Mouse (Mus musculus) liver, postnatal 0 days (tissue): Measurements from ENCODE around the gene Abcc12. TPM values are rescaled to one million over a fixed set of nuclear protein-coding genes. Genes with fewer than 3 reads are reported as not detected.

Experiments
- ATAC-seq: fragments of 200-750 bp; cut with Nextera tagmentation; 2 replicates; pipeline ENCODE4 v1.8.0; 2017; ENCODE audit warnings: mild to moderate bottlenecking, moderate library complexity
- DNase-seq: peaks from one replicate; pipeline ENCODE4 v3.0.0-alpha.2; 2016
- H3K27ac ChIP-seq: fragments of 300-500 bp; sonication (generic); 2 replicates; pipeline ENCODE4 v1.5.1; 2014; ENCODE audit warnings: antibody characterized with exemption, moderate library complexity, mild to moderate bottlenecking, low read depth
- H3K27me3 ChIP-seq: fragments of 300-500 bp; sonication (generic); 2 replicates; pipeline ENCODE4 v1.6.1; 2014; ENCODE audit warnings: low read length, control low read depth, mixed read lengths; ENCODE audit not compliant: insufficient read depth
- H3K36me3 ChIP-seq: fragments of 300-500 bp; sonication (generic); replicated peaks from 2 replicates; pipeline ENCODE4 v1.6.1; 2014; ENCODE audit warnings: mild to moderate bottlenecking, control low read depth, low read length, moderate library complexity, mixed read lengths; ENCODE audit not compliant: insufficient read depth
- H3K4me1 ChIP-seq: fragments of 300-500 bp; sonication (generic); 2 replicates; pipeline ENCODE4 v1.6.1; 2014; ENCODE audit warnings: antibody characterized with exemption, mild to moderate bottlenecking, control low read depth; ENCODE audit not compliant: insufficient read depth
- H3K4me2 ChIP-seq: fragments of 300-500 bp; sonication (generic); 2 replicates; pipeline ENCODE4 v1.6.1; 2014; ENCODE audit warnings: low read depth, mild to moderate bottlenecking, low read length, moderate library complexity, mixed read lengths
- H3K4me3 ChIP-seq: fragments of 300-500 bp; sonication (generic); 2 replicates; pipeline ENCODE4 v1.5.1; 2014; ENCODE audit warnings: low read depth, low read length
- H3K9ac ChIP-seq: fragments of 300-500 bp; sonication (generic); replicated peaks from 2 replicates; pipeline ENCODE4 v1.6.1; 2014; ENCODE audit warnings: mild to moderate bottlenecking, moderate library complexity
- H3K9me3 ChIP-seq: fragments of 300-500 bp; sonication (generic); 2 replicates; pipeline ENCODE4 v1.6.1; 2016; ENCODE audit warnings: mild to moderate bottlenecking, control low read depth, low read length, mixed read lengths
- CTCF ChIP-seq: sonication (generic); IDR thresholded peaks from 2 replicates; pipeline ENCODE4 v1.5.1; 2016; ENCODE audit warnings: antibody characterized with exemption, low read depth
- EP300 ChIP-seq: IDR thresholded peaks from 2 replicates; pipeline ENCODE4 v1.6.1; 2016; ENCODE audit warnings: antibody characterized with exemption, low read depth, mild to moderate bottlenecking
- WGBS: fragments of 180-500 bp; shearing (Covaris S2); extraction: QIAGEN DNeasy Blood & Tissue Kit; methylation state at CpG from one replicate; pipeline ENCODE4 v1.1.7; 2014; ENCODE audit not compliant: insufficient replicate concordance; 5-methylcytosine and 5-hydroxymethylcytosine counted together
- microRNA-seq: library from miRNA; unstranded; fragments of <30 nt; microRNA quantifications from one replicate; pipeline ENCODE4, GENCODE M21; 2016
- polyA plus RNA-seq: library from polyadenylated mRNA; unstranded; fragments of >200 nt; fragmentation: Nextera tagmentation; extraction: Ambion mirVana; gene quantifications from 2 replicates; pipeline ENCODE4 v1.2.1, GENCODE M21; 2015

Gene Abcc12
- polyA plus RNA-seq, 1 experiment from 2014 or later = not detected

DNA sequence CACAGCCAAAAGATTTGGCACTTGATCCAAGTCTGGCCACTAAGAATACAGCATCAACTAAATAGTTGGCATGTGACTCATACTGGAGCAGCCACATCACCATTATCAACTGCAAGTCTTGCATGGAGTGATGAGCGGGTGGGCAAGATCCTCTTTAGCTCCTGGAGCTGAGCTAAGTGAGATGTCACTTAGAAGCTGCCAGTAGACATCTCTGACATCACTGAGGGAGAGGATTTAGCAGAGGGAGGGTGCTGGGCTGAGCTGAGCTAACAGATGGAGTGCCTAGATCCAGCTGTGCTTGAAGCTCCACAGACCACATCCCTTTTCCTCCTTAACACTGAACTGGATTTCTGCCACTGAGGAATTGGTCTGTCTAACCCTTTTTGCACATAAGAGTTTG is 143.1 kb downstream of the Abcc12 start:
- TF ChIP-seq EP300 (no peak), CTCF (no peak)
- H3K4me2 ChIP-seq = no peak overlapping the region
- H3K4me1 ChIP-seq = no peaks in the 10 kb centered on the region
- WGBS = 63% methylated on average over 1 of the region's 1 CpGs
- no peak overlapping the region for H3K4me3 ChIP-seq
- DNase-seq (no peak), ATAC-seq (no peak)
- H3K9me3 ChIP-seq = no peaks in the 10 kb centered on the region
- no peaks in the 10 kb centered on the region for H3K36me3 ChIP-seq
- no peak overlapping the region for H3K9ac ChIP-seq
- no peaks in the 10 kb centered on the region for H3K27me3 ChIP-seq
- H3K27ac ChIP-seq = no peak overlapping the region

Small RNAs within 50 kb of the gene (microRNA-seq; reads per million reads assigned to microRNA genes)
- not detected for gene Gm44348

Other genes starting within 250 kb of the Abcc12 start
- gene Lonp2, start 43.4 kb upstream of the Abcc12 start, polyA plus RNA-seq = 76.2 and 77.8 TPM in 2 replicates
- 1.7 and 1.8 TPM in 2 replicates for gene Gm10638, start 165.0 kb upstream of the Abcc12 start, polyA plus RNA-seq
- 11.7 and 13.7 TPM in 2 replicates for gene Siah1a, start 165.2 kb upstream of the Abcc12 start, polyA plus RNA-seq